Mouse (Mus musculus) C2C12 (cell line): ENCODE measurements around the gene N4bp1. TPM values are rescaled to one million over a fixed set of nuclear protein-coding genes. Genes with fewer than 3 reads are reported as not detected.

Source experiments
- H3K27me3 ChIP-seq: one replicate; pipeline ENCODE4 v1.6.1; 2011; ENCODE audit not compliant: control insufficient read depth, insufficient read depth, insufficient read length
- H3K36me3 ChIP-seq: one replicate; pipeline ENCODE4 v1.6.1; 2011; ENCODE audit not compliant: control insufficient read depth, insufficient read depth
- H3K4me3 ChIP-seq: one replicate; pipeline ENCODE4 v1.5.1; 2011; ENCODE audit warnings: mild to moderate bottlenecking, control low read depth; ENCODE audit not compliant: poor library complexity, insufficient read depth, severe bottlenecking
- H3K79me2 ChIP-seq: one replicate; pipeline ENCODE4 v1.6.1; 2011; ENCODE audit not compliant: control insufficient read depth, insufficient read depth
- H3K79me3 ChIP-seq: one replicate; pipeline ENCODE4 v1.6.1; 2011; ENCODE audit warnings: low read depth, control low read depth
- H3ac ChIP-seq: one replicate; pipeline ENCODE3; 2011; ENCODE audit warnings: low read depth; ENCODE audit not compliant: control insufficient read depth, insufficient read length
- CEBPB ChIP-seq: IDR thresholded peaks from one replicate; pipeline ENCODE4 v1.6.1; 2011; ENCODE audit warnings: low read depth, mild to moderate bottlenecking, control low read depth, moderate library complexity
- CTCF ChIP-seq: IDR thresholded peaks from one replicate; pipeline ENCODE4 v1.5.1; 2011; ENCODE audit not compliant: control insufficient read depth, insufficient read depth, insufficient read length
- FOSL1 ChIP-seq: IDR thresholded peaks from one replicate; pipeline ENCODE4 v1.8.0; 2011; ENCODE audit warnings: mild to moderate bottlenecking, low read length; ENCODE audit not compliant: poor library complexity, insufficient read depth, severe bottlenecking
- MAX ChIP-seq: IDR thresholded peaks from one replicate; pipeline ENCODE4 v1.6.1; 2011; ENCODE audit warnings: mild to moderate bottlenecking, control low read depth
- MYOD1 ChIP-seq: IDR thresholded peaks from one replicate; pipeline ENCODE4 v1.6.1; 2011; ENCODE audit warnings: low read depth; ENCODE audit not compliant: control insufficient read depth, insufficient read length
- MYOG ChIP-seq: IDR thresholded peaks from one replicate; pipeline ENCODE4 v1.6.1; 2011; ENCODE audit not compliant: control insufficient read depth, insufficient read length; ENCODE audit errors: extremely low read depth
- USF1 ChIP-seq: IDR thresholded peaks from one replicate; pipeline ENCODE4 v1.6.1; 2011; ENCODE audit warnings: low read depth, mild to moderate bottlenecking, control low read depth, moderate library complexity
- polyA plus RNA-seq: library from polyadenylated mRNA; unstranded; fragments of >200 nt; fragmentation: generic; extraction: Trizol; gene quantifications from one replicate; pipeline ENCODE4 v1.2.1, GENCODE M21; 2012; ENCODE audit warnings: missing spikeins

Gene N4bp1
- polyA plus RNA-seq, 1 experiment, result 6.4 TPM

DNA sequence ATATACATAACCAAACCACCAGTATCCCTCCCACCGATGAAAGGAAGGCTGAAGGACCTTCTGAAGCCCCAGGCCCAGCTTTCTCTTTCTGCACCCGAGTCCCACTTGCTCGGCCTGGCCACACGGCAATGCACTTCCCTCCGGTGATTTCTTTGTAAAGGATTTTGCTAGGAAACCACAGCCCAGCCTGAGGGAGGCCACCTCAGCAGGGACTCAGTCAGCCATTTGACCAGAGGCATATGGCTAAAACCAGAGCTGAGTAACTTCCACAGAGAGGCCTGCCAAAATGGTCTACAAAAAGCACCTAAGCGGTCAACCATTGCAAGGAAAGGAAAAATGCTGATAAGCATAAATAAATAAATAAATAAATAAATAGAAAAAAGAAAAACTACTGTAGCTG is 90.3 kb downstream of the N4bp1 start:
- no peak overlapping the region for H3K4me3 ChIP-seq
- no peaks in the 10 kb centered on the region for H3K79me2 ChIP-seq
- H3K27me3 ChIP-seq, result no peaks in the 10 kb centered on the region
- TF ChIP-seq MAX, result no peak
- no peak for TF ChIP-seq CTCF
- TF ChIP-seq USF1, result no peak
- TF ChIP-seq FOSL1, result no peak
- no peak for TF ChIP-seq MYOG
- TF ChIP-seq CEBPB, result no peak
- TF ChIP-seq MYOD1, result no peak
- H3ac ChIP-seq, result no peak overlapping the region
- no peaks in the 10 kb centered on the region for H3K79me3 ChIP-seq
- no peaks in the 10 kb centered on the region for H3K36me3 ChIP-seq

DNA sequence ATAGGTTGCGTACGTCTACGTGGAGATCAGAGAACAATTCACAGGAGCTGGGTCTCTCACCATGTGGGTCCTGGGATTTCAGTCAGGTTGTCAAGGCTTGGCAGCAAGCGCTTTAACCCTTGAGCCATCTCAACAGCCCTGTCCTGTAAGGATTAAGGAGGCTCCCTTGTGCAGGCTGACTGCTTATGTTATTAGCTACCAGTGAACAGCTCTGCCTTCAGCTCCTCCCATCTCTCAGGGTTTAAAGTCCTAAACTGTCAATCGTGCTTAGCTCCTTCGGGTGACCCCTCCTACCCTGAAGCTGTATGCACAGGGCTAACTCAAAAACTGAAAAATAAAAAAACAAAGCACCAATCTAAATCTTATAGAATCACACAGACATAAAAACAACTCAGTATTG is 93.5 kb downstream of the N4bp1 start:
- H3K27me3 ChIP-seq, result no peaks in the 10 kb centered on the region
- H3K36me3 ChIP-seq, result no peaks in the 10 kb centered on the region
- H3K79me2 ChIP-seq, result no peaks in the 10 kb centered on the region
- no peak for TF ChIP-seq CTCF
- no peak for TF ChIP-seq MYOD1
- no peak for TF ChIP-seq USF1
- TF ChIP-seq FOSL1, result no peak
- TF ChIP-seq CEBPB, result no peak
- H3ac ChIP-seq, result no peak overlapping the region
- H3K4me3 ChIP-seq, result no peak overlapping the region
- H3K79me3 ChIP-seq, result no peaks in the 10 kb centered on the region

DNA sequence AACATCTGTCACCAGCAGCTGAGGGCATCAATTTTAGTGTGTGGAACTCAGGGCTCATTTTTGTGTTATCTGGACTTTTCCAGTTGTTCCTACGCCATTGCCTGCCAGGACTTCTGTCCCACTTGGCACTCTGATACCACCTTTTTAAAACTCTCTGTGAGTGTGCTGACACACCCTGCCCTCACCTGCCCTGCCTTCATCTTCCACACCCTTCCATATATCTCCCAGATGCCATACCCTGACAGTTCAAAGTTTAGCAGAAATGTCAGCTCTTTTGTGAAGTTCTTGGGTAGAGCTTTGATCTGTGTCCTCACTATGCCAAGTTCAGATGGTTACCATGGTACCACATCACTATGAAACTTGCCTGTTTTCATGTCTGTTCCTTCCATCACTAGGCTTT is 95.5 kb downstream of the N4bp1 start:
- H3K79me3 ChIP-seq, result no peaks in the 10 kb centered on the region
- no peaks in the 10 kb centered on the region for H3K79me2 ChIP-seq
- no peaks in the 10 kb centered on the region for H3K36me3 ChIP-seq
- no peak overlapping the region for H3ac ChIP-seq
- TF ChIP-seq MYOG (no peak), CEBPB (no peak), MYOD1 (no peak), MAX (no peak), CTCF (no peak), USF1 (no peak), FOSL1 (no peak)
- no peak overlapping the region for H3K4me3 ChIP-seq
- H3K27me3 ChIP-seq, result no peaks in the 10 kb centered on the region

DNA sequence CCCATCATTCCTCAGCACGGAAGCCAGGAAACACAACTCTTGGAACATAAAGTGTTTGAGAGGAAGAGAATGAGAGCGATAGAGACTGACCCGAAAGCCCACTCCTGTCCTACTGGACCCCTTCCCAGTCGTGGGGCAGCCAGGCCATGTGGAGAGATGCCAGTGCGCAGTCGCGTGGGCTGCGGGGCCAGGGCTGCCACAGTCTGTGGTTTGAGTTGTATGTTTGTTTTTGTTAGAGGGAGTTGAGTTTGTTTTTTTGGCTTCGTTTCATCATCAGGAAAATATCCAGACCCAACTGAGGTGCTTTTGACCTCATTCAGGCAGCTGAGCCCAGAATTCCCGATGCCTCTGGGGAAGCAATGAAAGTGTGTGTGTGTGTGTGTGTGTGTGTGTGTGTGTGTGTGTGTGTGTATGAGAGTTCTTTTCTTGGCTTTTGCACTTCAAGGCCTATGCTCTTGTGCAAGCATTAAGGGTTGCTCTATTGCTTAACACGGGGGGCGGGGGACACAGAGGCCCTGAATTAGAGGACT is 97.1 kb downstream of the N4bp1 start:
- TF ChIP-seq CEBPB (no peak), MYOG (no peak), CTCF (no peak), USF1 (no peak), MAX (no peak), FOSL1 (no peak), MYOD1 (no peak)
- Histone ChIP-seq H3K79me2 (no peaks in the 10 kb centered on the region), H3ac (no peak overlapping the region), H3K79me3 (no peaks in the 10 kb centered on the region), H3K36me3 (no peaks in the 10 kb centered on the region), H3K27me3 (no peaks in the 10 kb centered on the region), H3K4me3 (no peak overlapping the region)

DNA sequence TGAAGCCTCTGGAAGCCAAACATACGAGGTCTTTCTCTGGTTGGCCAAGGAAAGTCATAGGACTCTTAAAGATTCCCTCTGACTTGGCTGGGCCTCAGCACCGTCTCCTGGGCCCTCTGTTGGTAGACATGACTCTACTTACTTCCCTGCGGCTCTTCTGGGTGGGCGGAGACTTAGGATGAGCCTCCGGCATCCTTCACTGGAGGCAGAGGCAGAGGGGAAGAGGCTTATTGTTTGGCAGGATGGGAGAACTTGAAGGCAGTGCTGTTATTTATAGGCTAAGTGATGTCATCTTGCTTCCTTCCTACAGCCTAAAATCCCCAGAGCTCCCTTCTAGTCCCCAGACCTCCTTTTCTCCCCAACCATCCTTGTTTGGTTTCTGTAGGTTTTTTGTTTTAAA is 98.6 kb downstream of the N4bp1 start:
- TF ChIP-seq MAX (no peak), FOSL1 (no peak), MYOG (no peak), CEBPB (no peak), USF1 (no peak), CTCF (no peak), MYOD1 (no peak)
- H3K36me3 ChIP-seq, result no peaks in the 10 kb centered on the region

DNA sequence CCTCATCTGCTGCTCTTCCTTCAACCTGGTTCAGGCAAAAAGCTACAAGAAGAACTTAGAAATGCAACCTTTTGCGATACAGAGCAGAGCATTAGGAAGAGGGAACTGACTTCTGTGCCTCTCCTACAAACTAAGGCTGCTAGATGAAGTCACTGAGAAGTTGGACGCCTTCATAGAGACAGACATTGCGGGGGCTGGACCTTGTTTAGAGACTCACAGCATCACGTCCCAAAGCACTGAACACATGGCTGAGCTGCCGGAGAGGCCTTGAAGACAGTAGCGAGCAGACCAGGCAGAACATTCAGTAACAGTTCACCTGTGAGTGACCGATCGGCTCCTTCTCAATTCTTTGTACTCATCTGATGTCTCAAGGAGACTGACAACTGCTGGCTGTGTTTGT is 104.0 kb downstream of the N4bp1 start:
- TF ChIP-seq CEBPB (no peak), MYOG (no peak), MAX (no peak), FOSL1 (no peak), USF1 (no peak), MYOD1 (no peak)
- H3K4me3 ChIP-seq, result no peak overlapping the region
- H3ac ChIP-seq, result no peak overlapping the region
- H3K79me2 ChIP-seq, result no peaks in the 10 kb centered on the region
- H3K36me3 ChIP-seq, result no peaks in the 10 kb centered on the region
- no peaks in the 10 kb centered on the region for H3K79me3 ChIP-seq
- no peaks in the 10 kb centered on the region for H3K27me3 ChIP-seq

More for the DNA sequence above, 98.6 kb downstream of the N4bp1 start:
- Histone ChIP-seq H3K27me3 (no peaks in the 10 kb centered on the region), H3K79me3 (no peaks in the 10 kb centered on the region), H3ac (no peak overlapping the region), H3K4me3 (no peak overlapping the region), H3K79me2 (no peaks in the 10 kb centered on the region)
